Mouse (Mus musculus) midbrain, embryonic 15.5 days (tissue): ENCODE results near the gene Olfr902. TPM values are rescaled to one million over a fixed set of nuclear protein-coding genes. Genes with fewer than 3 reads are reported as not detected.
"Not testable (repeated sequence)": the region's sequence is repeated elsewhere in the genome, so short reads cannot be mapped to it uniquely, and the experiment has no call there.

ENCODE experiments used
- ATAC-seq: fragments of 200-750 bp; cut with Nextera tagmentation; replicated peaks from 2 replicates; pipeline ENCODE4 v1.8.0; 2017; ENCODE audit warnings: moderate TSS enrichment
- H3K27ac ChIP-seq: fragments of 300-500 bp; sonication (generic); 2 replicates; pipeline ENCODE4 v1.5.1; 2015; ENCODE audit warnings: mild to moderate bottlenecking, inconsistent platforms
- H3K27me3 ChIP-seq: fragments of 300-500 bp; sonication (generic); replicated peaks from 2 replicates; pipeline ENCODE4 v1.6.1; 2015; ENCODE audit warnings: inconsistent platforms
- H3K36me3 ChIP-seq: fragments of 300-500 bp; sonication (generic); replicated peaks from 2 replicates; pipeline ENCODE4 v1.6.1; 2015; ENCODE audit warnings: inconsistent platforms
- H3K4me1 ChIP-seq: fragments of 300-500 bp; sonication (generic); 2 replicates; pipeline ENCODE4 v1.6.1; 2015; ENCODE audit warnings: inconsistent platforms
- H3K4me2 ChIP-seq: fragments of 300-500 bp; sonication (generic); 2 replicates; pipeline ENCODE4 v1.6.1; 2015; ENCODE audit warnings: inconsistent platforms, mild to moderate bottlenecking, moderate library complexity
- H3K4me3 ChIP-seq: fragments of 300-500 bp; sonication (generic); 2 replicates; pipeline ENCODE4 v1.5.1; 2015; ENCODE audit warnings: mild to moderate bottlenecking, inconsistent platforms
- H3K9ac ChIP-seq: fragments of 300-500 bp; sonication (generic); 2 replicates; pipeline ENCODE4 v1.6.1; 2015; ENCODE audit warnings: mild to moderate bottlenecking, inconsistent platforms
- H3K9me3 ChIP-seq: fragments of 300-500 bp; sonication (generic); 2 replicates; pipeline ENCODE4 v1.6.1; 2016; ENCODE audit warnings: inconsistent platforms
- WGBS: fragments of 180-500 bp; shearing (Covaris S2); methylation state at CpG from one replicate; pipeline ENCODE4 v1.1.7; 2015; ENCODE audit warnings: mixed read lengths; 5-methylcytosine and 5-hydroxymethylcytosine counted together
- polyA plus RNA-seq: library from polyadenylated mRNA; unstranded; fragments of >200 nt; fragmentation: Nextera tagmentation; extraction: Ambion mirVana; gene quantifications from 2 replicates; pipeline ENCODE4 v1.2.1, GENCODE M21; 2015

Olfr902 gene
- polyA plus RNA-seq = not detected in 2 replicates

GRCm38 (mm10) chr9:38447352-38447751 lies at the start of gene Olfr902:
Gene Olfr902, plus strand, starts transcription at chr9:38447652.
- H3K4me3 ChIP-seq = no peak within 1 kb of the TSS
- no peaks in the 10 kb centered on the region for H3K27me3 ChIP-seq
- no peak within 1 kb of the TSS for H3K4me2 ChIP-seq
- H3K9ac ChIP-seq = no peak within 1 kb of the TSS
- WGBS = 88% methylated on average over 5 of the region's 5 CpGs
- ATAC-seq = no peak
- H3K9me3 ChIP-seq = no peaks in the 10 kb centered on the region
- no peak within 1 kb of the TSS for H3K27ac ChIP-seq
- H3K4me1 ChIP-seq = no peaks in the 10 kb centered on the region
- H3K36me3 ChIP-seq = no peaks in the 10 kb centered on the region

GRCm38 (mm10) chr9:38401398-38401797 lies 46.1 kb upstream of the Olfr902 start, which contains the start of gene Olfr147:
Gene Olfr147, plus strand, starts transcription at chr9:38401698.
- no peak within 1 kb of the TSS for H3K9ac ChIP-seq
- H3K4me2 ChIP-seq = no peak within 1 kb of the TSS
- no peak within 1 kb of the TSS for H3K27ac ChIP-seq
- no peak within 1 kb of the TSS for H3K4me3 ChIP-seq
- WGBS = 87% methylated on average over 1 of the region's 1 CpGs
- H3K4me1 ChIP-seq = no peaks in the 10 kb centered on the region
- H3K27me3 ChIP-seq = no peaks in the 10 kb centered on the region
- H3K9me3 ChIP-seq = no peaks in the 10 kb centered on the region
- H3K36me3 ChIP-seq = no peaks in the 10 kb centered on the region
- ATAC-seq = no peak

DNA sequence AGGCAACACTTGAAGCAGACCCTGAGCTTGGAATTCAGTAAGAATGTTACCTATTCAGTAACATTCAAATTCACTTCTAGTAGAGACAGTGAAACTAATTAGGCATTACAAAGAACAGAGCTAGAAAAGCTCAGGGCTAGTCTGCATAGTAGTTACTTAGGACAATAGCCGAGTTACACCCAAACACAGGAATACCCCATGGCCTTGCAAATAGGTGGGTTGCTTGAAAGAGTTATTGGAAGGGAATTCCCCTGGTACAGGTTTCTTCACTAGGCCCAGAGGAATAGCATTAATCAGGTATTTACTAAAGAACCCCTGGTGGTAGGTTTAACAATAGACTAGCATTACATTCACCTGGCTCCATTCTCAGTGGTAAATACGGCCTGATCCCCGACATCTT lies 40.0 kb upstream of the Olfr902 start:
- not testable (repeated sequence) for H3K4me1 ChIP-seq, H3K36me3 ChIP-seq, ATAC-seq, H3K4me2 ChIP-seq, H3K9me3 ChIP-seq, H3K9ac ChIP-seq, H3K27me3 ChIP-seq, H3K4me3 ChIP-seq, H3K27ac ChIP-seq
- 92% methylated on average over 3 of the region's 3 CpGs for WGBS

DNA sequence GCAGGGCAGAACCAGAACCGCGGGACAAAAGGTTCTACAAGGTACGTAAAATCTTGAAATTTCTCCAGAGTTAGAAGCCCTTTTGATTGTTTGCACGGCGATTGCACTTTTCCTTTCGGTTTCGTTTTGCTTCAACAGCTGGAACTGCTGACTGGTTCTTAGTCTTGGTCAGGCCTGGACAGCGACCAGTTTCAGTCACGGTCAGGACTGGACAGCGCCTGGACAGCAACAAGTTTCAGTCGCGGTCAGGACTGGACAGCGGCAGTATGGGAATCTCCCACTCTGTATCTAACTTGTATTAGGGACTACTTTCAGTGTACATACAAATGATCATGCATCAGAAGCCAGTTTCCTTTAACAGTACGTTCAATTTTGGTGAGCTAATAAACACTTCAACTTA lies 34.0 kb upstream of the Olfr902 start:
- H3K9me3 ChIP-seq, H3K4me1 ChIP-seq, H3K36me3 ChIP-seq, H3K4me2 ChIP-seq, H3K27ac ChIP-seq, H3K4me3 ChIP-seq, H3K27me3 ChIP-seq, ATAC-seq, H3K9ac ChIP-seq: not testable (repeated sequence)
- 96% methylated on average over 14 of the region's 14 CpGs for WGBS

DNA sequence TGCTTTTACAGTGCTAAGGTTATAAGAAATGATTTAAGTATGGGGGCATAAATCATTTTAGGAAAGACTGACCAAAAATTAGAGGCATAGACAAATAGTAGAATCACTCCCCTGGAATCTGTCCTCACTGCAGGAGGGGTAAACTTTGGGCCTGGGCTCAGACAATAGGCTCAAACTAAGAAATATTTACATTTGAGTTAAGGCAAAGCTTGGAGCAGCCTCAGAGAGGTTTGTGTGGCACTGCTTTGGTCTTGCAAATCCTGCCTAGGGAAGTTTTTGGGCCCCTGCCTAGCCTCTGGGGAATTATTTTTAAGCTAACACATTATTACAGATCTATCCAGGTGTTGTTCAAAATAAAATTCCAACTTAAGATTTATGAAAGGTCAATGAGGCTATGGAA lies 23.7 kb upstream of the Olfr902 start:
- ATAC-seq = no peak

GRCm38 (mm10) chr9:38427026-38427425 lies 20.4 kb upstream of the Olfr902 start:
- Histone ChIP-seq H3K27ac (no peak overlapping the region), H3K27me3 (no peaks in the 10 kb centered on the region), H3K4me3 (no peak overlapping the region), H3K9ac (no peak overlapping the region), H3K4me2 (no peak overlapping the region), H3K36me3 (no peaks in the 10 kb centered on the region), H3K4me1 (no peaks in the 10 kb centered on the region), H3K9me3 (no peaks in the 10 kb centered on the region)
- ATAC-seq = no peak
- WGBS = 58% methylated on average over 1 of the region's 1 CpGs

More for the DNA sequence above, 23.7 kb upstream of the Olfr902 start:
- Histone ChIP-seq H3K9ac (no peak overlapping the region), H3K27me3 (no peaks in the 10 kb centered on the region), H3K4me3 (no peak overlapping the region), H3K4me2 (no peak overlapping the region), H3K36me3 (no peaks in the 10 kb centered on the region), H3K9me3 (no peaks in the 10 kb centered on the region), H3K27ac (no peak overlapping the region), H3K4me1 (no peaks in the 10 kb centered on the region)

DNA sequence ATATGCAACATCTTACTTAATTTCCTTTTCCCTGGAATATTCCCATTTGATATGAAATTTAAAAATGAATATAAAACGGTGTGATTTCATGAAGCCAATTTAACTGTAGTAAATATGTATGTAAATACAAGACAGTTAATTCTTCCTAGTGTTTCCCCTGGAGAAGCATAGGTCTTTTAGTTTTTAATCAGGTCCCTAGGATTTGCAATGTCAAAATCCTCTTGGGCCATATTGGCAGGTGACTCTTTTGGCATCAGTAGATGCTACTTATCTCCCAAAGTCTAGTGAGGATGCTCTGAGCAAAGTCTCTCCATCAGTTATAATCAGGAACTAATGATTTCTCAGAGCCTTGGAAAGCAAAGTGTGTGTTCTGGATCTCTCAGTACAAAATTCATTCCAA lies 18.3 kb upstream of the Olfr902 start, which contains the start of gene Olfr901:
Gene Olfr901, plus strand, starts transcription at position 301 of the 400 bp plus-strand sequence.
- H3K9ac ChIP-seq = no peak within 1 kb of the TSS
- no peaks in the 10 kb centered on the region for H3K9me3 ChIP-seq
- 85% methylated on average over 1 of the region's 1 CpGs for WGBS
- no peak within 1 kb of the TSS for H3K27ac ChIP-seq
- H3K27me3 ChIP-seq = no peaks in the 10 kb centered on the region
- H3K36me3 ChIP-seq = no peaks in the 10 kb centered on the region
- no peak within 1 kb of the TSS for H3K4me2 ChIP-seq
- H3K4me3 ChIP-seq = no peak within 1 kb of the TSS
- ATAC-seq = no peak
- no peaks in the 10 kb centered on the region for H3K4me1 ChIP-seq

DNA sequence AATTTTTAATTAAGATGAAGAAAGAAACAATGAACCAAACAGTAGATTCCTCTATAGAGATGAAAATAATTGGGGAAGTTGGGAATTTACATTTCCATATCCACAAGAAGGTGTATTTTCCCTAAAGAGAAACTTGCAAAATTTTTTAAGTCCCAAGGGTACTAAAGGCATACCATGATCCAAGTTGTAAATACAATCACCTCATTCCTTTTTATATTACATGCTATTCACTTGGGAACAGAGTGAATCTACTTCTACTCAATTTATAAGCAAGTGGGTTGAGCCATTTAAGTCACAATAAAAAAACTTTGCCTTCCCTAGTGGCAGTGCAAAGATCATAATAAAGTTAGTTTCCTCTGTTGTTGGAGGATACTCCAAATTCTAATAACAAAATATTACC lies 15.4 kb downstream of the Olfr902 start, which contains the start of gene Olfr904:
Gene Olfr904, plus strand, starts transcription at position 301 of the 400 bp plus-strand sequence.
- Histone ChIP-seq H3K27me3 (no peaks in the 10 kb centered on the region), H3K9ac (no peak within 1 kb of the TSS), H3K36me3 (no peaks in the 10 kb centered on the region), H3K4me3 (no peak within 1 kb of the TSS), H3K4me2 (no peak within 1 kb of the TSS), H3K9me3 (no peaks in the 10 kb centered on the region), H3K4me1 (no peaks in the 10 kb centered on the region), H3K27ac (no peak within 1 kb of the TSS)
- ATAC-seq = no peak

DNA sequence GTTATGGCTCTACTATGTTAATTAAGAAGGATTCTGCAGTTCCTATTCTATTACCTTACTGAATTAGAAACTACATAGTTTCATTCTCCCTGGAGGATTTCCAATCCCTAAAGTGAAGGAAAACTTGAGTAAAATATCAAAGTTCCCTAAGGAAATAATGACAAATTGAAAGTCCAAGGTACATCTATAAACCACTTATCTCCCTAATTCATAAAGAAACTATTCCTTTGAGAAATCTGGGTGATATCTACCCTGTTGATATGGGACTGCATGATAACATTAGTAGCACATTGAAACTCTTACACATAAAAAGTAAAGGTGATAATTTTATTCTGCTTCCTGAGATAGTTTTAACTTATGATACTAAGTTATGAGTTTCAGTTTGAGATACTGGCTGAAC lies 23.4 kb downstream of the Olfr902 start, which contains the start of gene Olfr905:
Gene Olfr905, plus strand, starts transcription at position 301 of the 400 bp plus-strand sequence.
- no peak for ATAC-seq
- no peak within 1 kb of the TSS for H3K27ac ChIP-seq
- H3K9ac ChIP-seq = no peak within 1 kb of the TSS
- H3K4me1 ChIP-seq = no peaks in the 10 kb centered on the region
- no peaks in the 10 kb centered on the region for H3K36me3 ChIP-seq
- no peak within 1 kb of the TSS for H3K4me2 ChIP-seq
- no peaks in the 10 kb centered on the region for H3K27me3 ChIP-seq
- no peaks in the 10 kb centered on the region for H3K9me3 ChIP-seq
- H3K4me3 ChIP-seq = no peak within 1 kb of the TSS

DNA sequence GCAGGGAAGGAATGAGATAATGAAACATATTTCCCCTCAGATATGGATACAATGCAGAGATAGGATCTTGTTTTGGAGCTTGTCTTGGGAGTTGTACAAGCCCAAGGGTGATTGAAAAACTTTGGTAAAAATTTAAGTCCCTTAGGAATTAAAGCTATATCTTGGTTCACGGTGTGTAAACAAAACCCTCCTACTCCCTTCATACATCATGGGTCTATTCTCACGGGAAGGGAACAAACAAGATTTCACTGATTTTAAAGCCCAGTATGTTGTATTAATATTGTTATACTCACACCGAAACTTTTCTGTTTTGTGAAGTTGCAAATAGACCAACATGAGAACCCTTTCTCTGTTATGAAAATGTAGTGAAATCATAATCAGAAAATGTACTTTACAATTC lies 39.3 kb downstream of the Olfr902 start, which contains the start of gene Olfr906:
Gene Olfr906, plus strand, starts transcription at position 301 of the 400 bp plus-strand sequence.
- Histone ChIP-seq H3K4me3 (no peak within 1 kb of the TSS), H3K4me1 (no peaks in the 10 kb centered on the region), H3K9me3 (no peaks in the 10 kb centered on the region), H3K36me3 (no peaks in the 10 kb centered on the region), H3K27me3 (no peaks in the 10 kb centered on the region), H3K27ac (no peak within 1 kb of the TSS), H3K9ac (no peak within 1 kb of the TSS), H3K4me2 (no peak within 1 kb of the TSS)
- 89% methylated on average over 3 of the region's 3 CpGs for WGBS
- no peak for ATAC-seq

- Histone ChIP-seq H3K4me1 (no peaks in the 10 kb centered on the region), H3K9me3 (no peaks in the 10 kb centered on the region), H3K27ac (no peak within 1 kb of the TSS), H3K36me3 (no peaks in the 10 kb centered on the region), H3K9ac (no peak within 1 kb of the TSS), H3K4me3 (no peak within 1 kb of the TSS), H3K4me2 (no peak within 1 kb of the TSS), H3K27me3 (no peaks in the 10 kb centered on the region)
- 83% methylated on average over 2 of the region's 2 CpGs for WGBS
- no peak for ATAC-seq
Observed at GRCm38 (mm10) chr9:38495501-38495900, 48.0 kb downstream of the Olfr902 start, which contains the start of gene Olfr907. Gene Olfr907, plus strand, starts transcription at chr9:38495801.
